Mouse (Mus musculus): ENCODE measurements around the gene Wnt10b.

- TF ChIP-seq CTCF (IDR thresholded peaks at IDR 0.05; ENCODE audit: control insufficient read depth, insufficient read depth, insufficient read length) (no peak), MYOG (IDR thresholded peaks at IDR 0.05; ENCODE audit: control insufficient read depth, extremely low read depth, insufficient read length) (no peak), MAX (IDR thresholded peaks at IDR 0.05) (no peak), MYOD1 (IDR thresholded peaks at IDR 0.05; ENCODE audit: control insufficient read depth, insufficient read length, low read depth) (no peak), USF1 (IDR thresholded peaks at IDR 0.05; ENCODE audit: low read depth) (no peak)
These were observed at the start of gene Wnt10b for GRCm38 (mm10) chr15:98777762-98778161.
